Mouse (Mus musculus) ES-E14 (cell line): ENCODE results near the gene Prdm5.

Experiments used
- CHD2 ChIP-seq: IDR thresholded peaks from 2 replicates; pipeline ENCODE4 v1.6.1; 2014; ENCODE audit warnings: mild to moderate bottlenecking, low read depth, low read length, inconsistent platforms
- ZNF384 ChIP-seq: IDR thresholded peaks from 2 replicates; pipeline ENCODE4 v1.6.1; 2012; ENCODE audit warnings: low read depth, low read length, inconsistent platforms

GRCm38 (mm10) chr6:65865861-65866260 lies 87.1 kb downstream of the Prdm5 start:
- TF ChIP-seq CHD2 (no peak), ZNF384 (no peak)
